Mouse (Mus musculus): Measurements from ENCODE around the gene Iqsec3.
A peak's percentile ranks its signal among the peaks of the same experiment; 100 is the strongest.

The Iqsec3 gene

DNA sequence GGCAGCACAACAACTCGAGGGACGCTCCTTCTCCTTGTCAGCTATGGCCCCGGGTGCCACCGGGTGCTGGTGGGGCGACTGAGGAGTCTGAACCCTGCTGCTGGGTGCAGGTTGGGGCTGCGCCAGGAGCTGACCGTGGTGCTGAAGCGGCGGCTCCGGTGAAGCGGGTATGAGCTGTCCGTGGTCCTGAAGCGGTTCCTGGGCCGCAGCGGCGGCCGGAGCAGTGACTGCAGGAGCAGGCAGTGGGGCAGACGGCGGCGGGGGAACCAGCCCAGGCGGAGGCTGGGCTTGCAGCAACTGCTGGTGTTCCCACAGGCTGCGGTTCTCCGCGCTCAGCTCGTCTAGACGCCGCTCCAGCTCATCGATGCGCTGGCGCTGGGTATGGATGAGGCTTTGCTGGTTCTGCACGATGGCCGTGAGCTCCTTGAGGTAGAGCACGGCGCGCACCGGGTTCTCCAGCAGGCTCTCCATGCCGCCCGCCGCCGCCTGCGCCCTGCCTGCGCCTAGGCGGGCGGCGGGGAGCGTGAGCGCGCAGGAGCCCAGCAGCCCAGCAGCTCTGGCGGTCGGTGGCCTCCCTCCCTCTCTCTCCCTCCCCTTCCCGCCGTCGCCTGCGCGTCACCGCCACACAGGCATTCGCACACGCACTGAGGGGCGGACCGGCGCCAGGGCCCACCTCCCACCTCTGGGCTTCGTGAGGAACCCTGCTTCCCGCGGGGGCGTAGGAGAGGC is at the start of gene Iqsec3:
Gene Iqsec3 (minus strand): TSS at position 586 of the 729 bp plus-strand sequence.
- DNase-seq (ENCODE audit: low spot score in 2 of 2) = peak; percentile 84 to 89

DNA sequence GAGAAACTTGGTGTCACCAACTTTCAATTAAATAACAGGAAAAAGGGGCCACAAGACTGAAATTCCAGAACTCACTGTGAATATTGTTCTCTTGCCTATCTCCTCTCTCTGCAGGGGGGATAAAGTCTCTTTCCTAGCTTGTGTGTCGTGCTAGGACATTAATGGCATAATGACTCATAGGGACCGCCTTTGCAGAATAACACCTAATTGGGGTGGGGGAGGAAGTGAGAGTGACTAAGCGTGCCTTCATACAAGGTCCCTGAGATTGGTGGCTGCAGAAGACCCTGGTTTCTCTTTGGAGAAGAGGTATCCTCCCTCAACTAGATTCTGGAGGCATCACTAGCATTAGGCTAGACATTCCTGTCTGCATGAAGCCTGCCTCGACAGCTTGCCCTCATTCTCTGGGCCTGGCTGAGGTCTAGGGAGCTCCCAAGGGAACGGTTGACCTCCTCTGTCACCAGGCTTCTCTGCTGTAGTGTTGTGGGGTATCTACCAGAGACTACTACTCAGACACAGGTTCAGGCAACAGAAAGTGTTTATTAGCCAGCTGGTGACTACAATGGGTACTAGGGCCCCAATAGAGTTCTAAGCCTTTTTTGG is 48.7 kb upstream of the Iqsec3 start:
- no peak for DNase-seq (ENCODE audit: low spot score in 2 of 2)

DNA sequence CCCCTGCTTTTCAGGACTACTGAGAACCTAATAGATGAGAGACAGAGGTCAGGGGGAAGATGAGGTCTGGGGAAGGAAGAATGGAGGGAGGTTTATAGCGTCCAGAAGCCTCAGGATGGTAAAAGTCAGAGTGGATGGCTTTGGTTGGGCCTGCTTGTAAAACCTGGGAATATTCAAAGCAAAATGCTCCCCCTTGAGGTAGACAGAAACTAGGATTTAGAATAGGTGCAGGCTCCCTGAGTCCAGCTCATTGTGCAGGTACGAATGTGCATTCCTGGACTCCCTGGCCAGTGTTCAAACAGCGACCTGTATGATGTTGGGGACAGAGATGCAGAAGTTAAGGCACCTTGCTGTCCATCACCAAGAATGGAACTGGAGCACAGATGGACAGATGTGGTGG is 47.6 kb upstream of the Iqsec3 start:
- no peak for DNase-seq (ENCODE audit: low spot score in 2 of 2)

DNA sequence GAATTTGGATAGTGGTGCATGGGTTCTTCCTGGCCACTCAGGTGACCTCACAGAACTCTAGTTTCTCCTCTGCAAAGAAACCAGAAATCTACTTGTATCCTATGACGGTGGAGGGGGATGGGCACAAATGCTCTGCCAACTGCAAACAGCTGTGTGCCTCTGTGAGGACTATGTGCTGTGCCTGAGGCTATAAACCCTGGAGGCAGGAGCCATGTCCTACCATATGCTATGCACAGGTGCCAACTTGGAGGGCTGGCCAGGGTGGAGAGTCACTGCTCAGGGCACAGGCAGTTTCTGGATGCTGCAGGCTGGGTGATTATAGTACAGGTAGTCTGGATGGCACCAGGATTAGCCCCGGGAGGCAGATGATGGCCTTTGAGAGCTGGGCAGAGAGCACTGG is 46.4 kb upstream of the Iqsec3 start:
- DNase-seq (ENCODE audit: low spot score in 2 of 2) = no peak

DNA sequence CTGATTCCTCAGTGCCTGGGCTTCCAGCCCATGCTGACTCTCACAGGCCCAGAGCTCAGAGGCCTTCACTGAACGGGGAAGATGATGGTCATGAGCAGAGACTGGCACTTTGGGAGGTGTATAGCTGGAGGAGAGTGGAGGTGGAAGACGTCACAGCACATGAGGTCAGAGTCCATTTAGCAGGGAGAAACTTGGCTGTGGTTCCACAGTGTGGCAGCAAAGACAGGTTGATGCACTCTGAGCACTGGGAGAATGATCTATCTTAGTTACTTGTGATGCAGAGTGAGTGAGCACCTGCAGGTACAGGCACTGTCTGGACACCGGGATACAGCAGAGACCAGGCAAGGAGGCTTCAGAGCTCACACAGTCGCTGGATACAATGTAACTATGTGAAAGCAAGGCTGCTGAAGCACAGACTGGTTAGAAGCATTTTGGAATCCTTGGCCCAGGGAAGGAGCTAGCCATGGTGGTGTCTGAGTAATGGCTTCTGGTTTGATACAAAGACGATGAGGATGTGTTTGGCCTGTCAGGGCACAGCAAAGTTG is 45.9 kb upstream of the Iqsec3 start:
- no peak for DNase-seq (ENCODE audit: low spot score in 2 of 2)

DNA sequence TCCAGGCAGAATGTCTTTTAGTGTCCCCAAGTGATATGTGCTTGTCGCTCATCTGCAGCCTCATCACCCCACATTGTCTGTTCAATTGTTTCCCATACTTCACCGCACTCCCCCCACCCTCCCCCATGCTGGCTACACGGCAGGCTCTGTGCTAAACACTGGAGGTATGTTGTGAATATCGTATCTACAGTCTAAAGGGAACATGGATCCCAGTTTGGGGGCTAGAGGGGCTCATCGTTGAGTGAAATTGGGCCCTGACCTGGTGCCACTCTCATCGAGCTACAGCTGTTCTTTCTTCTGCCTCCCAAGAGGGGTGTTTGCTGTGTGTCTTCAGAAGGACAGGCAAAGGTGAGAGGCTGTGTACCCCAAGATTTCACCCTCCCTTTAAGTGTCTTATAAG is 44.2 kb upstream of the Iqsec3 start:
- DNase-seq (ENCODE audit: low spot score in 2 of 2) = no peak

DNA sequence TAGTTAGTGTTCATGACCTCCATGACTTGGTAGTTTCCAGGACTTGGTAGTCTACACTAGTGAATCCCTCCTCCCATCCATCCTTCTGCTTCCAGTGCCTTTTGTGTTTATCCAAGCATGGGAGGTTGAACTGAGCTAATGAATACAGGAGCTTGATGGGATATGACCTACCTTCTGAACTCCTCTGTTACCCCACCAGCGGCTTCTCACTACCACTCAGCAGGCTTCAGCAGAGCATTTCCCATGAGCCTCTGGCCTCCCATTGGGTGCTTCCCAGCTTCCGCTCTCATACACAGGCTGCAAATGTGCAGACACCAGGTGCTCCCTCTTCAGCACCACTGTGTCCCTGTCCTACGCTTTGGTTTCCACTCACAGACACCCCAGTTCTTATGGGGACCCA is 36.9 kb upstream of the Iqsec3 start:
- DNase-seq (ENCODE audit: low spot score in 2 of 2) = no peak

DNA sequence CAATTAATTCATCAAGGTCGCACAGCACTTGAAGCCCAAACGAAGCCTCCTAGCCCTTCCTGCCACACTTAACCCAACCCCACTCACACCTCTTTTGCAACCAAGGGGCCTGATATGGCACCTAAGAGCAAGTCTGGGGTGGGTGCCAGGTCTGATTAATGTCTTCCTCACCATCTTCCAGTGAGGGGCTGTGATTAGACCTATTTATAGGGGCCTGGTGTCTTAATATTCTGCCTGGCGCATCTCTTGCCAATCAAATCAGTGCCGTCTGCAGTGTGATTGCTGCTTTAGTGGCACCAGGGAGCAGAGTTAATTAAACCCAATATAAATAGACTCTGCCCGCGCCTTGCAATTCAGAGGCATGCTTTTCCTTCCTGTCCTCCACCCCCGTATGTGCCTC is 36.4 kb upstream of the Iqsec3 start:
- DNase-seq (ENCODE audit: low spot score in 2 of 2) = no peak

DNA sequence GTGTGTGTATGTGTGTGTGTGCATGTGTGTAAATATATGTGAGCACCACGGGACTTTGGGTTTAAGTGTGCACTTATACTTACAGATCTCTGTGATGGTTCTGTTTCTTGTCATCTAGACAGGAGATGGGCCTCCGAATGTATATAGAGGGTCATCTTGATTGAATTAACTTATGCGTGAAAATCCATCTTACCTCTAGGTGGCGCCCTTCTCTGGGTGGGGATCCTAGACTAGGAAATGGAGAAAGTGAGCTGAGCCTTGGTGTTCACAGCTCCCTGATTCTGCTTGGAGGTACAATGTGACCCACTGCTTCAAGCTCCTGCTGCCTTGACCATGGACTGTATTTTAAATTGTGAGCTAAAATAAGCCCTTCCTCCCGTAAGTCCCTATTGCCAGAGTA is 34.8 kb upstream of the Iqsec3 start:
- no peak for DNase-seq (ENCODE audit: low spot score in 2 of 2)

DNA sequence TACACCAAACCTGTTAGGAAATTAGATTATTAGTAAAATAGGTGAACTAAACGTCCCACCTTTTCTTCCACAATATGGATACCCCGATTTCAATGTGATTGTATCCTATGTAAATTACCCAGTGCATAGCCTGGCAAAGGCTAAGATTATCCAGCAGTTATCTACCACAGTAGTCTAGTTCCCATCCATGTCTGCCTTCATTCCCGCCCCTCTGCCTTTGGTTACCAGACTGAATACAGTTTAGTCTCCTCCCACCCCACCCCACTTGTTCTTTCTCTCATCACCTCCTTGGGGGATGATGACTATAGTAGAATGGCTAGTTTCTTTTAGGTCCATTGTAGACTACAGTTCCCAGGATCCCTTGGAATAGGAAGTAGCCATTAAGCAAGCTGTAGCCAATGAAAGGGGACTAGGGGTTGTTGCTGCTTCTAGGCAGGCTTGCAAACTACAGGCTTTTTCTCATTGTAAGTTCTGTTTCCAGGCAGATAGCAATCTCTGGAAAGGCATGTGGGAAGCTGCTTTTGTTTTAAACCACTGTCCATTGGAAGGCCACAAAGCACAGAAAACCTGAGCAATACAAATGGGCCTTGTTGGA is 27.7 kb upstream of the Iqsec3 start:
- no peak for DNase-seq (ENCODE audit: low spot score in 2 of 2)

DNA sequence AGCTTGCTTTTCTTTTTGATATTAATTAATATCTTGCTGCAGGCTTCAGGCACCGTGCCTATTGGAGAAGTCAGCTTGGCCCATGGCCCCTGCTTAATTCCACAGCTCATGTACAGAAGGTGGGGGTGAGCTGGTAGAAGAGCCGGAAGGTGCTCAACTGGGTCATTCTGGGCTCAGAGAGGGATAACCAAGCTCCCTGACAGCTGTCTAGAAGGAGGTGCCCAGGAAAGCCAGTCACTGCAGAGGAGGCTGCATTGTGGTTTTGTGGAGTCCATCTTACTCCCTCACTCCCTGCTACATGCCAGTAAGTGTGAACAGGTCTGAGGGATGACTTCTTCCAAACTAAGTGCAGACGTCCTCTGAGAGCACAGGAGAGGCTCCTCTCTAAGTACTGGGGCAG is 26.4 kb upstream of the Iqsec3 start:
- no peak for DNase-seq (ENCODE audit: low spot score in 2 of 2)

DNA sequence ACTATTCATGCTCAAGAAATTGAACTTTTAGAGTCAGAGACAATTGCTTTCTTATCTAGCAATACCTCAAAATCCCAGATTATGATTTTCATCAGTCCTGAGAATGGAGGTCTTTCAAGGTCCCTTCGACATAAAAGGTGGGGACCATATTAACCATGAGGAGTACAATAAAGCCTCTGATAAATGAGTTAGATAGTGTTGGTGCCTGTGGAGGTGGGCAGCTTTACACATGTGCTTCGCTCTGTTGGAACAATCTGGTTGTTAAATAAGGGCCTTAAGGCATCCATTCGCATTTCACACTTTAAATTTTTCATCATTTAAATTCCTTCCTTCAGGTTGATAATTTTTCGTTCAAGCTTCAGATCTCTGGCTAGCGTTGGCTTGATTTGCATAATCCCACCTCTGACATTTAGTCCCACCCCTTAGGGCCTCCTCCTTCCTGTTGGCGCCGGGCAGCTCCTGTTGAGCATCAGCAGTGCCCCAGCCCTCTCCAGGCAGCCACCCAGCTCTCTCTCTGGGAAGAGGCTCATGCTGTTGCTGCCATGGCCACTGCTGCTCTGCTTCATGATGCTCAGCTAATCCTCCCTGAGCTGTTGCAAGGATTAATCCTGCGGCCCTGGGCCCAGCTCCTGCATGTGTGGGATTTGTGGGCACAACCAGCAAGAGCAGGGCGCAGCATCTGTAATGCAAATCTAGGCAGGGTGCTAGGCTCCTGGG is 25.5 kb upstream of the Iqsec3 start:
- no peak for DNase-seq (ENCODE audit: low spot score in 2 of 2)

DNA sequence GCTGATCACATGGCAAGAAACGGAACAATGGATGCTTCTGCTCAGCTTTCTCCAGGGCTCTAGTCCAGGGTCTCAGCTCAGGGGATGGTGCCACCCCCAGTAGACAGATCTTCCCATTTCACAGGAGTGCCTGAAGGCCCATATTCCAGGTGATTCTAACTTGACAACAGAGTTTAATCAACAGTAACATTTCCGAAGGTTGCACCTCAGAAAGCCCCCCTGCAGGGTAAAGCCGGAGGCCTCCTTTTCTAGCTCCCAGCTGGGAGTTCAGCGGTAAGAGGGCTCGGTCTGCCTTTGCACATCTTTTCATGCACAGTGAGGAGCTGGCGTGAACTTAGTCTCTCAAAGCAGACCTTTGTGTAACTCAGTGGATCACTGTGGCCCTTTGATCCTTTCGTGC is 22.1 kb upstream of the Iqsec3 start:
- no peak for DNase-seq (ENCODE audit: low spot score in 2 of 2)

DNA sequence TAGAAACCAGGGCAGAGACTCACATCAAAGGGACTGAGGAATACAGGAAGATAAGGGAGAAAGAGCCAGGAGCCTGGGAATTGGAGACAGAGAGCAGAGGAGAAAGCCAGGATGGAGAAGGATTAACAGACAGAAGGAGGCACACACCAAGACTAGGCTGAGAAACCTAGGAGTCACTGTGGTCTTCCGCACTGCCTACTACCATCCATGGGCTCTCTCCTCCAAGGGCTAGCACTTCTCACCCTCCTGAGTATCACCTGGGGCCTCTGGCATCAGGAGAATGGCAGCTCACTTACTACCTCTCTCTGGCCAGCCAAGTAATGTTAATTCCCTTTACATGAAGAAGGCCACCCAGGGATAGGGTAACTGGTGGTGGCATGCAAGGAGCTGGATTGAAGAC is 21.5 kb upstream of the Iqsec3 start:
- DNase-seq (ENCODE audit: low spot score in 2 of 2) = no peak

DNA sequence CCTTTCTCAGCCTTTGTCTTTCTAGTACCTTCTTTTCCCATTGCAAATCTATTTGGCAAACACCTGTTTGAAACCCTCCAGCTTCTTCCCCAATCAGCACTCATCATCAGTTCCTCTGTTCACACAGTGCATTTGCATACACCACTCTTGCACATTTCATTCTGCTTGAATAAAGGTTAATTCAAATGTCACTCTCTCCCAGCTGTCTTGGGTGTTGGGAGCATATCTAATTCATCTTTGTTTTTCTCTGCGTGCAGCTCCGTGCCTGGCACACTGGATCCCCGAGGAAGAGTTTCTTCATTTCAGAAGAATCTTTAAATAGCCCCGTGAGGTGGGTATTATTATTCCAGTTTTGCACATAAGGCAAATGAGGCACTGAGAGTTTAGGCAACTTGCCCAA is 20.8 kb upstream of the Iqsec3 start:
- DNase-seq (ENCODE audit: low spot score in 2 of 2) = no peak

DNA sequence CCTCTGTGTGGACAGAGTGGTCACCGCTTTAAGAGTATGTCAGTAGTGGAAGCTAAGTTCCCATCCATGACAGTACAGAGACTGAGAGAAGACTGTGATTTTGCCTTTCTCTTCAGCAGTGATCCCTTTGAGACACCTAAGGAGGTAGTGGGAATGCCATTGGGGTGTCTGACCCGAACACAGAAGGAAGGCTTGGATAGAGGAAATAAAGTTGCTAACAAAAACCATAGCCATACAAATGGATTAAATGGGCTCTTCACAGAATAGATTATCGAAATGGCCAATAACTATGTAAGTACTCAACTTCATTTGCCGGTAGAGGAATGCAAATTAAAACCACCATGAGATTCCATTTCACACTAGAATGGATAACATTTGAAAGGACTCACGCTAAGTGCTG is 17.9 kb upstream of the Iqsec3 start:
- DNase-seq (ENCODE audit: low spot score in 2 of 2) = no peak

DNA sequence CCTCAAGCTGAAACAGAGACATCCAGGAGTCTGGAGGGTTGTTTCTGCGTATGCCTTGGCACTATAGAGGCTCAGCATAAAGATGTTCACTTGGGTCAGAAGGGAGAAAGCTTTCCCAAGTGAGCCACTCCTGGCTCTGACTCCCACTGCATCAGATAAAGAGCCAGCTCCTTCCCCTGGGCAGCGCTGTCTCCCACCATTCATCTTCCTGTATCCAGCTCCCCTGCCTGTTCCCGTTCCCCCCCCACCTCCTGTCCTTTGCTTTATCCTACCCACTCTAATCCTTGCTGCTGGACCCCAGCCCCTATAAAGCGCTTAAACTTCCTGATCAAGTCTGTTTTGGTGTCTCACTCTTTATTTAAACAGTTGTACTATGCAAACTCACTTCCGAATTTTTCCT is 1.2 kb downstream of the Iqsec3 start:
- DNase-seq (ENCODE audit: low spot score in 2 of 2) = no peak

DNA sequence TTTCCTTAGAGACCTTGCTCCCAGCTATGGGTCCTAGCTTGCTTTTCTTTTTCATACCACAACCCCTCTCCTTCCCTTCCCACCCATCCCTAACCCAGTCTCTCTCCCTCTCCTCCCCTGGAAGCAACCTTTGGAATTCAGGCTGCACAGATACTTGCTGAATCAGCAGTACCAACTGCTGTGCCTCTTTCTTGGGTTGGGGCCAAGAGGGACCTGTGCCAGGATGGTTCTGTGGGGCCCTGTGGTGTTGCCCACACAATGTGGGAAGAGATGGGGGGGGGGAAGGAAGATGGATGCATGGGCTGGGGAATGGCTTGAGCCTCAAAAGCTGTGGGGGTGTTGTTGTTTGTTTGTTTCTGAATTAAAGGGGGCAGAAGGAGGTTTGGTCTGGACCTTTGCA is 5.2 kb downstream of the Iqsec3 start:
- no peak for DNase-seq (ENCODE audit: low spot score in 2 of 2)

DNA sequence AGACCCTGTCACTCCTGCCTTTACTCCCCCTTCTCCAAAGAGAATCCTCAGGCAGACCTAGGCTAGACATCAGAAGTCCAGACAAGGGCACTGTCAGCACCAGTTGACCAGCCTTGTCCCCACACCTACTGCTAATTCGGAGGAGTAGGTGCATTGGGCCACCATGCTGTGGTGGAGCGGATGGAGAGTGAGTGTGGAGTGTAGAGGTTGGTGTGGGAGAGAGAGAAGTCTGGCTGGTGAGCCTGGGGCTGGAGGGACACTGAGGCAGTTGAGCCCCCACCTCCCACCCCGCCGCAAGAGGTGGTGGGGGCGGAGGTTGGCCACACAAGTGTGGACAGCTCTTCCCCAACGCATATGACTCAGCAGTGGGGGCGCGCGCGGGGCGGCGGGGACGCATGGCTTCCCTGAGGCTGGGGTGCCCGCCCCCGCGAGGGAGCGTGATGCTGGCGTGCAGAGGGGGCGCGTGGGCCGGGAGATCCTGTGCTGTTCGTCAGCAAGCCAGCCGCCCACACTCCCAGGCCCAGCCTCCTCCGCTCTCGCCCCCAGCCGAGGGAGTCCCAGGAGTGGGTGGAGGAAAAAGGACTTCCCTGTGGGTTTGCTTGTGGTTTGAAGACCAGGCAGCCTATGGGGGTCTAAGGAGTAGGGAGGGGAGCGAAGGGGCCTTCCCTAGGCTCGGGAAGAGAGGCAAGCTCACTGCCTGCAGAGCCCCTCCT is 10.7 kb downstream of the Iqsec3 start:
- no peak for DNase-seq (ENCODE audit: low spot score in 2 of 2)

DNA sequence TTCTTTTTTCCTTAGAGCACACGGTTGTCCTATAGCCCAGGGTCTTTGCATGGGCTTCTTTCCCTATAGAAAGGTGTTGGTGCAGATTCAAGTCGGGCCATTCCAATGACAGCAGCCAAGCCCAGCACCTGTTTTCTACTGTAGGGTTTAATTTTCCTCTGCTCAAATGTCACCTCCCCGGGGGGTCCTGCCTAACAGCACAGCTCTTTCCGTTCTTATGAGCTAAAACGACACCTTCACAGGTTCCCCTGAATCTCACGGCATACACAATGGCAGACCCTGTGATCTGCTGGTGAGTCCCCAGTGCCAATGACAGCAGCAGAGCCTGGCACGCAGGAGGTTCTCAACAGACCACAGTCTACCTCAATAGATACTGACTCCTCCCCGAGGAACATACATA is 16.1 kb downstream of the Iqsec3 start:
- DNase-seq (ENCODE audit: low spot score in 2 of 2) = no peak

DNA sequence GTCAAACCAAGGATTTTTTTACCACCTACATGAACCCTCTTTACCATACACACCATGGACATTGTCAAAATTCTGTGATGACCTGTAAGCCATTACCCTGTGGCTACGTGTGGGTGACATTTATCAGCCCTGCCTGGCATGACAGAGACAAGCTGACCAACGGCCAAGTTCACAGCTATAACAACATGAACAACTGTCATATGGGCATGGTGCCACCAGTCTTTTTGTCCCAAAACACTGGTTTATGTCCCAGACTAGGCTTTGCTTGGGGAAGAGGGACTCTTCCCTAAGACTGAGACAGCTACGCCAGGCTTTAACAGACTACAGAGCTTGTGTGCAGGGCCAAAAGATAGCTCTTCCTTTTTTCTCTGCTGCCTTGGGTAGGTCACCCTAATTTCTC is 16.8 kb downstream of the Iqsec3 start:
- DNase-seq (ENCODE audit: low spot score in 2 of 2) = no peak
